Mouse (Mus musculus) monocyte, adult 5-6 weeks (primary cell): Measurements from ENCODE around the gene Trpm7. TPM values are rescaled to one million over a fixed set of nuclear protein-coding genes. Genes with fewer than 3 reads are reported as not detected.
"Not testable (repeated sequence)": the region's sequence is repeated elsewhere in the genome, so short reads cannot be mapped to it uniquely, and the experiment has no call there.

ENCODE experiments used
- ATAC-seq: fragments of 153-309, 156-312 bp; replicated peaks from 2 replicates; pipeline ENCODE4 v1.8.0; 2017; ENCODE audit warnings: mild to moderate bottlenecking; ENCODE audit not compliant: low TSS enrichment, insufficient number of reproducible peaks, severe bottlenecking, poor library complexity, low FRiP score
- total RNA-seq: library from RNA; stranded (forward); fragments of 200-1000, 200-491, 200-594 nt; gene quantifications from 3 replicates; pipeline ENCODE4 v1.2.3, GENCODE M21; 2017

Trpm7 gene
- total RNA-seq: 57.2 to 80.3 TPM (median 67.0 TPM) in 3 replicates

- peak; percentile 93 for ATAC-seq
These were observed at the start of gene Trpm7 for GRCm38 (mm10) chr2:126875871-126876796. Gene Trpm7, minus strand, starts transcription at chr2:126876230.

GRCm38 (mm10) chr2:126920358-126921060 is 44.5 kb upstream of the Trpm7 start:
- ATAC-seq: no peak

- ATAC-seq: no peak
These were observed 40.2 kb upstream of the Trpm7 start for GRCm38 (mm10) chr2:126916236-126916635.

- no peak for ATAC-seq
These were observed 38.1 kb upstream of the Trpm7 start for GRCm38 (mm10) chr2:126914096-126914495.

- no peak for ATAC-seq
These were observed 28.1 kb upstream of the Trpm7 start for GRCm38 (mm10) chr2:126904162-126904561.

GRCm38 (mm10) chr2:126897511-126897910 is 21.5 kb upstream of the Trpm7 start:
- ATAC-seq: no peak

- ATAC-seq: no peak
These were observed 20.9 kb upstream of the Trpm7 start for GRCm38 (mm10) chr2:126896941-126897340.

- no peak for ATAC-seq
These were observed 18.2 kb upstream of the Trpm7 start for GRCm38 (mm10) chr2:126894245-126894644.

- ATAC-seq: no peak
These were observed 16.3 kb upstream of the Trpm7 start for GRCm38 (mm10) chr2:126892316-126892715.

- no peak for ATAC-seq
These were observed 15.7 kb upstream of the Trpm7 start for GRCm38 (mm10) chr2:126891743-126892142.

- no peak for ATAC-seq
These were observed 11.1 kb upstream of the Trpm7 start for GRCm38 (mm10) chr2:126887141-126887540.

- no peak for ATAC-seq
These were observed 9.8 kb upstream of the Trpm7 start for GRCm38 (mm10) chr2:126885871-126886270.

GRCm38 (mm10) chr2:126882711-126883110 is 6.7 kb upstream of the Trpm7 start:
- ATAC-seq: not testable (repeated sequence)

- no peak for ATAC-seq
These were observed 2.0 kb upstream of the Trpm7 start for GRCm38 (mm10) chr2:126877991-126878390.

- peak; percentile 33 for ATAC-seq
These were observed 554 bp downstream of the Trpm7 start for GRCm38 (mm10) chr2:126875516-126875835.

GRCm38 (mm10) chr2:126874809-126875515 is 1.1 kb downstream of the Trpm7 start:
- no peak for ATAC-seq

GRCm38 (mm10) chr2:126866301-126866700 is 9.7 kb downstream of the Trpm7 start:
- ATAC-seq: no peak

- ATAC-seq: no peak
These were observed 10.4 kb downstream of the Trpm7 start for GRCm38 (mm10) chr2:126865501-126866199.

GRCm38 (mm10) chr2:126865026-126865425 is 11.0 kb downstream of the Trpm7 start:
- ATAC-seq: no peak
